Mouse (Mus musculus) gastrocnemius, postnatal 25 days (tissue): ENCODE data around the gene Usb1. TPM values are rescaled to one million over a fixed set of nuclear protein-coding genes. Genes with fewer than 3 reads are reported as not detected.

Experiments
- DNase-seq: peaks from one replicate; pipeline ENCODE4 v3.0.0; 2022
- long read RNA-seq, 2 experiments: library from polyadenylated mRNA; stranded (forward); transcript quantifications; one replicate each; pipeline ENCODE4 v2.0.0; 2021
- total RNA-seq, 2 experiments: library from RNA; stranded (reverse); gene quantifications; 1 replicate in 1 of 2; 2 replicates in 1 of 2; pipeline ENCODE4 v1.2.3; 2021

Usb1 gene
- 1 to 10 TPM; 5.1 TPM for total RNA-seq
- long read RNA-seq, experiment 1, transcript Usb1-201 (7 exons, 1,758 nt): major isoform, 6 of 9 reads
- long read RNA-seq, experiment 1, partial matches to known transcripts: 0 of 9 reads
- long read RNA-seq, experiment 1, other reads (novel, unspliced or antisense): 3 of 9 reads
- long read RNA-seq, experiment 2, partial matches to known transcripts: 0 of 5 reads
- long read RNA-seq, experiment 2, other reads (novel, unspliced or antisense): 1 of 5 reads

- peak; percentile 93 for DNase-seq
Measured at GRCm38 (mm10) chr8:95331720-95332436, at the start of gene Usb1, which contains the start of gene Zfp319. Gene Usb1 (plus strand): TSS chr8:95332284. Gene Zfp319 (minus strand): TSS chr8:95331950.

DNA sequence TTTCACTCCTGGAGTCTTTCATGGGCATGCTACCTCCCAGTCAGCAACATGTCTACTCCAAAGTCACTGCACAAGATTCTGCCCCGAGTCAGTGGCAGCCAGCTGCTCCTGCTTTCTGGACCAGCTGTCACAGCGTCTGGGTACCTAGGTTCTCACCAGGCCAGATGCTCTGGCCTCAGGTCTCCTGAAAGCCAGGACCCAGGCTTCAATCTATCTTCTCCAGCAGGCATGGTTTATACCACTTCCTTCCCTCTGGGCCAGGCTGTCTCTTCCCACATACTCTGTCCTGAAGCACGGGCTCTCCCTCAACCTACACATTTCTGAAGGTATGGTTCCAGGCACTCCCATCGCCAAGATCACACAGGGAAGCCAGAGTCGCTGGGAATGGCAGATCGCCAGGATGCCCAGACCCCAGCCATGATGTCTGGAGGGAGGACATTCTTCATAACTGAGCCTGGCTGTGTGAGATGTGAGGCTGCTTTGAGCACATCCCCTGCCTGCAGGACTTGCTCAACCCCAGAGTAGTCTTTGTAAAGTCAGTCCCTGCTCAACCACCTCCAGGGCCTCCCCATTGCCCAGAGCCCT, 42.9 kb upstream of the Usb1 start:
- DNase-seq: no peak

GRCm38 (mm10) chr8:95293172-95293571, 38.9 kb upstream of the Usb1 start:
- peak; percentile 82 for DNase-seq

GRCm38 (mm10) chr8:95293891-95294290, 38.2 kb upstream of the Usb1 start:
- DNase-seq: peak; percentile 40

DNA sequence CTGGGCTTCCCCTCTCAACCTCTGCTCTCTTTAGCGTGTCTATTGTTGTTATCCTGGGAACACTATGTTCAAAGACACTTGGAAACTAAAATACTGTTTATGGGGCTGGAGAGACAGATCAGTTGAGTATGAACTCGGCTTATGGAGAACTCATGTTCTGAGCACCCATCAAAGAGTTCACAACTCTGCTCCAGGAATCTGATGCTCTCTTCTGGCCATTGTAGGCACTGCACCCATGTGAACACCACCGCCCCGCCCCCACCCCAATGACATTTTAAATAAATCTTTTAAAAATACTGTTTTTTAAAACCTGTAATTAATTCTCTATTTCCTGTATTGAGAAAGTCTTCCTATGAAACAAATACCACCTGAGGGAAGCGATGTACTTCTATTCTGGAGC, 29.7 kb upstream of the Usb1 start:
- DNase-seq: no peak

- DNase-seq: no peak
Measured at GRCm38 (mm10) chr8:95305526-95305925, 26.6 kb upstream of the Usb1 start.

- DNase-seq: no peak
Measured at GRCm38 (mm10) chr8:95306431-95306830, 25.7 kb upstream of the Usb1 start, which contains the start of gene Cngb1. Gene Cngb1 (minus strand): TSS chr8:95306585.

DNA sequence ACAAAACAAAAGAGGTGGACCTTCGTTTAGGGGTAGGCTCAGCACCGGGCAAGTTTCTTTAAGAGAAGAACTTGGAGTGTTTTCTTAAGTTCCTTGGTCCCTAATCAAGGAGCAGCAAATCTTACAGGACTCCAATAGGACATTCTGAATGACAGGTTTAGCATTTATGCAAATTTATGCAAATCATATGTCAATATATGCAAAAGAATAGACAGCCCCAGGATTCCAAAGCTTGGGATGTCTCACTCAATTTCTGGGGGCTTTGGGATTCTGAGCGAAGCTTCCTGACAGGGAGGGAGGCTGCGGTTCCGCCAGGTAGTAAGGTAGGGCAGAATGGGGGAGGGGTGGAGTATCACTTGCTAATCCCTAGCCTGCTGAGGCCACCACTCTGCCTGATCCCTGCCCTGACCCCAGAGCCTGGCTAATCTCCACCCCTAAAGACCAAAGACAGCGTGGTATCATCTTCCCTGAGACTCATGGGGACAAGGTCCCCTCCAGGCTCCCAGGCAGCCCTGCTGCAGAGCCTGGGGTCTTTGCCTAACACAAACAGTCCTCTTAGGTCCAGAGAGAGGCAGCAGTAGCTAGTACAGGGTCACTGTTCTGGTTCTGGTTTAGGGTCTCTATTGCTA, 21.6 kb upstream of the Usb1 start, which contains the start of gene Tepp:
Tepp (plus strand) TSS at position 225 of the 629 bp plus-strand sequence.
- no peak for DNase-seq

- DNase-seq: no peak
Measured at GRCm38 (mm10) chr8:95312836-95313235, 19.2 kb upstream of the Usb1 start.

DNA sequence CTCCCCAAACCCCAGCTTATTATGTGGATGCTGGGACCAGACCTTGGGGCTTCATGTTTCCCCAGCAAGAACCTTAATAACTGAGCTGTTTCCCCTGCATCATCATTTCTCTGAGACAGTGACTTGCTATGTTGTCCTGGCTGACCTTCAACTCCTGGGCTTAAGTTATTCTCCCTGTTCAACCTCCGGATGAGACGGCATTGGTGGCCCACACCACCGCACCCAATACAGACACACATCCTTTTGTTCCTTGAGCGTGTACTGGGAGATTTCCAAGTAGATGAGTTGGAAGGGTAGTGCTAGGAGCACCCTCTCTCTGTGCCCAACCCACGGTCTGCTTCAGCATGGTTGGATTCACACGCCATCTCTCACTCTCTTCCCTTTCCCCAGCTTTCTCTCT, 18.2 kb upstream of the Usb1 start:
- DNase-seq: no peak

DNA sequence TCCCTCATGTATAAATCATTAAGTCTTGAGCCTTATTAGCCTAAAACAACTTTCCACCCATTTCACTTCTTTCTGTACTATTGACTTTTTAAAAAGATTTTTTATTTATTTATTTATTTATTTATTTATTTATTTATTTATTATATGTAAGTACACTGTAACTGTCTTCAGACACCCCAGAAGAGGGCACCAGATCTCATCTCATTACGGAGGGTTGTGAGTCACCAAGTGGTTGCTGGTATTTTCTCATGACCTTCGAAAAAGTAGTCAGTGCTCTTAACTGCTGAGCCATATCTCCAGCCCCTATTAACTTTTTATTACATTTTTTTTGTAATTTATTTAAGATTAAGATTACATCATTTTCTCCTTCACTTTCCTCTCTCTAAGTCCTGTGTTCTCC, 17.4 kb upstream of the Usb1 start:
- DNase-seq: no peak

GRCm38 (mm10) chr8:95315350-95315749, 16.7 kb upstream of the Usb1 start:
- DNase-seq: no peak

GRCm38 (mm10) chr8:95320224-95321139, 11.6 kb upstream of the Usb1 start:
- DNase-seq: no peak

DNA sequence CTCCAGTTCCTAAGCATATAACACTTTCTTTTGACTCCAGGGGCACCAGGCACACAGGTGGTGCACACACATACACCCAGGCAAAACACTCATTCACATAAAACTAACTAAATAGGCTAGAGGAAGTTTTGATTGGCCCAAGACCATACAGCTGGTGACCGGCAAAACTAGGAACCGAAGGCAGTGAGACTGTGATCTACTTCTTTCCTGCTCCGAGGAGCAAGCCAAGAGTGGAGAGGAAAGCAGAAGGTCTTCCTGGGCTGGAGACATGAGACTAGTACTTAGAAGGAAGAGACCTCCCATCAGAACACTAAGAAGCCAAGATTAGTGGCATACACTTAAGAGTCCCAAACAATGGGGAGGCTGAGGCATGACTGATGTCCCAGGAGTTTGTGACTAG, 8.9 kb upstream of the Usb1 start:
- DNase-seq: no peak

DNA sequence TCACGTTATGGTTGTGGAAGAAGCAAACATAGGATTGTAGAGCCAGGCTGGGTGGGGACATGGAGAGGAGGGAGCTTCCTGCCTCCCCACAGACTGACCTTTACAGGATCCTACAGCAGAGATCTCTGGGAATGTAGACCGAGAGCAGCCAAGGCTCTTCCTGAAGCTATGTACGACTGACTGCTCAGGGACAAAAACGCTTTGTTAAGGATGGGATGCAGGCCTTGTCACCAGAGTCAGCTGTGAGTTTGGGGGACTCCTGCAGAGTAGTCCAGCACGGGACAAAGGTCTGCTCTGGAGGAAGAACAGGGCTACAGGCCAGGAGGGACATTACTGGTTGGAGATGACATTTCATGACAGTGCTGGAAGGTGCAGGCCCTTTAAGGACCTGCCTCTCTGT, 7.4 kb upstream of the Usb1 start:
- DNase-seq: no peak

DNA sequence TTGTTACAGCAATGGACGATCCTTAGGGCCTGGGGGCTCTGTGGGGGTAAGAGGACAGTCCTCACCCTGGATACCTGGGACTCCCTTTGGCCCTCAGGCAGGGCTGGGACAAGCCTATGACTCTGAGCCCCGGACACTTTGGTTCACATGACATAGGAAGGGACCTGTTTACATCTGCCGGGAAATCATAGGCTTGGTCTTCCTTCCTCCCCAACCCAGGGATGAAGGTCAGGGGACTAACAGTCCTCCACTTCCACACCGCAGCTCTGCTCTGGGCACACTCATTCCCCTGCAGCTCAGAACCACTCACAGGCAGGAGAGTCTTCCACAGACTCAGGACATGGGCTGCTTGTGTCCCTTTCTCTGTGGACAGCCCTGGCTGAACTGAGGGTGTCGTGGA, 5.3 kb upstream of the Usb1 start:
- DNase-seq: no peak

DNA sequence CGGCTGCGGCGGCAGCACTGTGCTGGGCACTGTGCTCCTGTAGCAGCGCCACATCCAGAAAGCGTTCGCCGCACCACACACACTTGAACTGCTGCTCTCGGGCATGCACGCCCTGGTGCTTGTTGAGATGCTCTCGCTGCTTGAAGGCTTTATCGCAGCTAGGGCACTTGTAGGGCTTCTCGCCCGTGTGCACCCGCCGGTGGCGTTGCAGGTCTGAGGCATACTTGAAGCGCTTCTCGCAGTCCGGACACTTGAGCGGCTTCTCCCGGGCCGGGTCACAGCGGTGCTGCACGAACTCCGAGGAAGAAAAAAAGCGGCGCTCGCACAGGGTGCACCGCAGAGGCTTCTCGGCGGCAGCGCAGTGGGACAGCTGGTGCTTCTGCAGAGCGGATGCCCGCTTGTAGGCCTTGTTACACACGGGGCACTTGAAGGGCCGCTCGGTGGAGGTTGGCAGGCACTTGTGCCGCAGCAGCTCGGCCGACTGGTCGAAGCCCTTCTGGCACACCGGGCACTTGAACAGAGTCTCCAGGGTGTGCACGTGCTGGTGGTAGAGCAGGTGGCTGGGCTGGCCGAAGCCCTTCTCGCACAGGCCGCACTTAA, 4.1 kb upstream of the Usb1 start:
- DNase-seq: no peak

GRCm38 (mm10) chr8:95330367-95330766, 1.7 kb upstream of the Usb1 start:
- DNase-seq: no peak

GRCm38 (mm10) chr8:95331156-95331719, 846 bp upstream of the Usb1 start:
- DNase-seq: no peak

DNA sequence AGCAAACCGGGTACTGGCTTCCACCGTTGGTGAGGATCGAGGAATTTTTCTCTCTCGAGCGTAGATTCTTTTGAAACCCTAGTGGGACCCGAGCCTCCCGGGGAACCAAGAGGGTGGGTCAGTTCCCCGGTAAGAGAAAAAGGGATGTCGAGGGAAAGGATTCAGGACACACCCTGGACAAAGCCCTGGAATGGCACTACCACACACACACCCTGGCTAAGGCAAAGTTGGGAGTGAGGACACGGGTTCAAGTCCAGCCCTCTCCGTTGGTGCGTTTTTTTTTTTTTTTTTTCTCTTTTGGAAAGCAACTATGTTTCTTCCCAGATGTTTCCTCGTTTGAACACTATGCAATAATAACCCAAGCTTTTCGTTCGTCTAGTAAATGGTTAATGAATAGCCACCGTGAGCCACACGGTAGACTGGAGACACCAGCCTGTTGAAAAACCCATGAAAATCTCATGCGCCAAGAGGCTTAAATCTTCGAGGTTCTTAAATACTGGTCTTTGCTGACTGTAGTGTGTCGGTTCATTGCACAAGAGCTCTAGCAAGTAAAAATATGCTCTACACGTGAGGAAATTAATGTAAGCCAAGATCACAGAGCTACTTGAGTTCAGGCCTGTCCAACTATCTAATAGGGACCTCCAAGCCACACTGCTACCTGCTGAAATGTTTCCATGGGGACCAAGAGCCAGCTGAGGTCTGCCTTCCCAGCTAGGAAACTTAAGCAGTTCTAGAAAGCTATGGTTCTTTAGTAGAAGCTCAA, 534 bp downstream of the Usb1 start:
- DNase-seq: no peak
